Mouse (Mus musculus): Measurements from ENCODE around the gene Taf3. TPM values are rescaled to one million over a fixed set of nuclear protein-coding genes. Genes with fewer than 3 reads are reported as not detected.

The Taf3 gene
- total RNA-seq, 2 experiments from 2014 or later, result 14.8 to 15.7 TPM

- no peak for DNase-seq (ENCODE audit: extremely low spot score in 1 of 2, low spot score in 2 of 2)
- intact Hi-C loops (cut with DNase I), result loop anchor here (10.0 kb wide), 1 partner anchor 1116 kb away; no protein-coding TSS in a partner anchor
- H3K4me3 ChIP-seq, result no peak overlapping the region
- TF ChIP-seq CTCF (IDR thresholded peaks at IDR 0.05), result no peak
- H3K27ac ChIP-seq, result no peak overlapping the region
These were observed 177.2 kb downstream of the Taf3 start for GRCm38 (mm10) chr2:9871141-9871716.

- H3K4me3 ChIP-seq, result no peak overlapping the region
- intact Hi-C loops (cut with DNase I), result no loop called here
- DNase-seq (ENCODE audit: extremely low spot score in 1 of 2, low spot score in 2 of 2), result no peak
- TF ChIP-seq CTCF (IDR thresholded peaks at IDR 0.05), result no peak
- no peak overlapping the region for H3K27ac ChIP-seq
These were observed 181.1 kb downstream of the Taf3 start for GRCm38 (mm10) chr2:9867092-9867825.

Other genes with a start within 250 kb of the Taf3 start
- not detected for gene 4930412O13Rik, start 167.3 kb downstream of the Taf3 start, total RNA-seq (2021)
- gene 9230102O04Rik, start 159.1 kb downstream of the Taf3 start, total RNA-seq (2021), result not detected
- not detected for gene Gata3, start 158.6 kb downstream of the Taf3 start, total RNA-seq (2021)
- gene Atp5c1, start 31.9 kb upstream of the Taf3 start, total RNA-seq (2021), result 100 to 1,000 TPM; 229 to 242 TPM
- gene Kin, start 32.0 kb upstream of the Taf3 start, total RNA-seq (2021), result 10 to 100 TPM; 10.7 to 14.7 TPM
- gene Itih2, start 82.8 kb upstream of the Taf3 start, total RNA-seq (2021), result 1 to 10 TPM; 1.6 to 3.4 TPM
- 10 to 100 TPM; 11.6 to 13.0 TPM for gene Itih5, start 105.0 kb upstream of the Taf3 start, total RNA-seq (2021)

All from left cerebral cortex, adult 2 months (tissue).